Mouse (Mus musculus): ENCODE data around the gene Card10. TPM values are rescaled to one million over a fixed set of nuclear protein-coding genes. Genes with fewer than 3 reads are reported as not detected.

Card10 gene
- total RNA-seq, 1 experiment, result 5.0 TPM

DNA sequence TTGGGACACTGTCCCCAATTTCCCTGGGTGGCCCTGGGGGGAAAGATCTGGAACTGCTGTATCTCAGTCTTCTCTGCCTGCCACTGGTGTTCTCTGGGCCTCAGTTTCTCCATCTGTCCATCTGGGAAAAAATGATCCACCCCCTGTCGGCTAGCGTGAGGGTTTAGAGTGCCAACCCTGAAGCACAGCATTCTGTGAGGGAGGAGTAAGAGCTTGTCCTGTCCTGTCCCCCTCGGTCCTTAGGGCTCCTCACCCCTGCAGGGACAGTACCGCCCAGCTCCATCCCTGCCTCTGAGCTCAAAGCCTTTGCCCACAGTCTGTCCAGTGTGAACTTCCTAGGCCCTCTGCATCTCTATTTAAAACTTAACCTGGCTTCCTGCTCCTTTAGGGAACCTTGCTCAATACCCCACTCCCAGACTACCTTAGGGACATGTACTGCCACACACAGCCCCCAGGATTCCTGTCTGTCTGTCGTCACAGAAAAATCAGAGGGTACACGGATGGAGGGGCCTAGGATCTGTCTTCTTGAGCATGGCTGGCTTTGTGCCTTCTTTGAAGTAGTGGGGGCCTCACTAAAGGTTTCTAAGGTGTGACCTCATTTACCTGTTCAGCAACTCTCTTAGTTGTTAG is 38.4 kb upstream of the Card10 start:
- DNase-seq (ENCODE audit: low read depth, low spot score), result no peak
- in situ Hi-C loops (cut with MboI; ENCODE audit: low sequenced_read_pairs in 2 of 2, unreplicated experiment in 2 of 2), result no loop called here
- Histone ChIP-seq H3K36me3 (ENCODE audit: control insufficient read depth, insufficient read depth, low read length, poor library complexity, severe bottlenecking) (no peaks in the 10 kb centered on the region), H3K4me3 (ENCODE audit: insufficient read depth in 1 of 2, low read depth in 1 of 2, low read length in 2 of 2, poor library complexity in 1 of 2, severe bottlenecking in 1 of 2) (no peak overlapping the region), H3K9ac (ENCODE audit: insufficient read depth, low read depth, low read length, poor library complexity, severe bottlenecking) (no peak overlapping the region), H3K4me1 (ENCODE audit: control insufficient read depth in 2 of 2, insufficient read depth in 2 of 2, low read length in 2 of 2, poor library complexity in 1 of 2) (peaks cover 5 to 21% of the 10 kb centered on the region in 2 experiments; a peak in 2 of 4 replicates), H3K9me3 (ENCODE audit: control insufficient read depth, insufficient read depth, low read depth, low read length) (no peaks in the 10 kb centered on the region), H3K27ac (ENCODE audit: insufficient read depth, low read depth, low read length, poor library complexity, severe bottlenecking) (no peak overlapping the region)
- TF ChIP-seq HCFC1 (IDR thresholded peaks at IDR 0.05; ENCODE audit: borderline replicate concordance, insufficient read depth, low read length) (no peak), CHD2 (IDR thresholded peaks at IDR 0.05; ENCODE audit: low read depth, low read length) (no peak), ZNF384 (IDR thresholded peaks at IDR 0.05; ENCODE audit: low read depth, low read length) (no peak), MAFK (IDR thresholded peaks at IDR 0.05; ENCODE audit: insufficient read depth, low read depth, low read length) (no peak), ZC3H11A (IDR thresholded peaks at IDR 0.05; ENCODE audit: borderline replicate concordance, low read depth, low read length) (no peak)

DNA sequence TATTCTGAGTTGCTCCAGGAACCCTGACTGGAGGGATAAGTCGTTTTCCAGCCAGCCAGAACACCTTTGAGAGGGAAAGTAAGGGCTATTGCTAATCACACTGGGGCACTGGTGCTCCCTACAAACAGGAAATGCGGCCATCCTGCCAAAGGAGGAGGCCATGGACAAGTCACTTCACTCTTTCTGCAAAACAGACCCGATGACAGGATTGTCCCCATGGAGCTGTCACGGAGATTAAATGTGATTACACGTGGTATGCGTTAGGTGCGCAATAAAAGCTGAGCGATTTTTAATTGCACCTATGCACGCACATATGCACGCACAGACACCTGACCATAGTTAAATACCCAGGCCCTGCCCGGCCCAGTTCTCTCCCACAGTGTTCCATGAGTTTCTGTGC is 37.9 kb upstream of the Card10 start:
- DNase-seq (ENCODE audit: low read depth, low spot score), result no peak
- Histone ChIP-seq H3K36me3 (ENCODE audit: control insufficient read depth, insufficient read depth, low read length, poor library complexity, severe bottlenecking) (no peaks in the 10 kb centered on the region), H3K9me3 (ENCODE audit: control insufficient read depth, insufficient read depth, low read depth, low read length) (no peaks in the 10 kb centered on the region), H3K27ac (ENCODE audit: insufficient read depth, low read depth, low read length, poor library complexity, severe bottlenecking) (no peak overlapping the region), H3K4me1 (ENCODE audit: control insufficient read depth in 2 of 2, insufficient read depth in 2 of 2, low read length in 2 of 2, poor library complexity in 1 of 2) (peaks cover 5 to 22% of the 10 kb centered on the region in 2 experiments; a peak in 2 of 4 replicates), H3K4me3 (ENCODE audit: insufficient read depth in 1 of 2, low read depth in 1 of 2, low read length in 2 of 2, poor library complexity in 1 of 2, severe bottlenecking in 1 of 2) (no peak overlapping the region), H3K9ac (ENCODE audit: insufficient read depth, low read depth, low read length, poor library complexity, severe bottlenecking) (no peak overlapping the region)
- TF ChIP-seq ZNF384 (IDR thresholded peaks at IDR 0.05; ENCODE audit: low read depth, low read length) (no peak), CHD2 (IDR thresholded peaks at IDR 0.05; ENCODE audit: low read depth, low read length) (no peak), ZC3H11A (IDR thresholded peaks at IDR 0.05; ENCODE audit: borderline replicate concordance, low read depth, low read length) (no peak), HCFC1 (IDR thresholded peaks at IDR 0.05; ENCODE audit: borderline replicate concordance, insufficient read depth, low read length) (no peak), MAFK (IDR thresholded peaks at IDR 0.05; ENCODE audit: insufficient read depth, low read depth, low read length) (no peak)
- in situ Hi-C loops (cut with MboI; ENCODE audit: low sequenced_read_pairs in 2 of 2, unreplicated experiment in 2 of 2), result no loop called here

DNA sequence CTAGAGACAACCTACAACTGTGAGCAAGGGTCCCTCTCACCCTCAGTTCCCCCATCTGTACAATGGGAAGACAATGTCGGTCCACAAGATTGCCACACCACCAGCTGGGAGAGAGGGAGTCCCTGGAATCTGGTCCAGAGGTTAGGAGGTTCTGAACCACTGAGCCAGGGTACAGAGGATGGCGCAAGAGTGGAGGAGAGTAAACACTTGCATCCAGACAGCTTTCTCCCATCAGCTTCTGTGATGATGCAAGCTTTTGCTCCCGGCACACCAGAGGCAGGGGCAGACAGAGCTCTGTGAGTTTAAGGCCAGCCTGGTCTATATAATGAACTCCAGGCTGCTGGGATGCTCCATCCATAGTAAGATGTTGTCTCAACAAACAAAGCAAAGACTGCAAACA is 37.4 kb upstream of the Card10 start:
- Histone ChIP-seq H3K36me3 (ENCODE audit: control insufficient read depth, insufficient read depth, low read length, poor library complexity, severe bottlenecking) (no peaks in the 10 kb centered on the region), H3K4me1 (ENCODE audit: control insufficient read depth in 2 of 2, insufficient read depth in 2 of 2, low read length in 2 of 2, poor library complexity in 1 of 2) (peaks cover 5 to 19% of the 10 kb centered on the region in 2 experiments; a peak in 3 of 4 replicates), H3K27ac (ENCODE audit: insufficient read depth, low read depth, low read length, poor library complexity, severe bottlenecking) (no peak overlapping the region), H3K9ac (ENCODE audit: insufficient read depth, low read depth, low read length, poor library complexity, severe bottlenecking) (no peak overlapping the region), H3K4me3 (ENCODE audit: insufficient read depth in 1 of 2, low read depth in 1 of 2, low read length in 2 of 2, poor library complexity in 1 of 2, severe bottlenecking in 1 of 2) (no peak overlapping the region), H3K9me3 (ENCODE audit: control insufficient read depth, insufficient read depth, low read depth, low read length) (no peaks in the 10 kb centered on the region)
- no peak for DNase-seq (ENCODE audit: low read depth, low spot score)
- in situ Hi-C loops (cut with MboI; ENCODE audit: low sequenced_read_pairs in 2 of 2, unreplicated experiment in 2 of 2), result no loop called here
- no peak for TF ChIP-seq HCFC1 (IDR thresholded peaks at IDR 0.05; ENCODE audit: borderline replicate concordance, insufficient read depth, low read length)
- no peak for TF ChIP-seq CHD2 (IDR thresholded peaks at IDR 0.05; ENCODE audit: low read depth, low read length)
- no peak for TF ChIP-seq ZC3H11A (IDR thresholded peaks at IDR 0.05; ENCODE audit: borderline replicate concordance, low read depth, low read length)

DNA sequence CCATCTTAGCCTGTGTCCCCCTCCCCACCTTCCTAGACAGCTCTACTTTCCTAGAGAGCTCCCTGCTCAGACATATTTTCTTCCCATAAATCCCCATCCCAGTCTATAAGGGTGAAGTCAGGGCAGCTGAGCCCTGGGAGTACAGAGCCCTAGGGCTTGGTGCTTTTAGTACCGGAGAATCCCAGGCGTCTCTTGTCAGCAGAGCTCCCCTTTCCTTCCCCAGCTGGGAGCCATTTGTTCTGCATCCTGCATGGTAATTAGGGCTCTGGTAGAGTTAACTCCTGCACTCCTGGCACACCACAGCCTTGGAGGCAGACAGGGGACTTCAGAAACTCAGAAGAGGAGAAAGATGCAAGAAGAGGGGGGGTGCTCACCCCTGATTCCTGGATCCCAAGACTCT is 36.9 kb upstream of the Card10 start:
- no peak overlapping the region for H3K27ac ChIP-seq (ENCODE audit: insufficient read depth, low read depth, low read length, poor library complexity, severe bottlenecking)
- DNase-seq (ENCODE audit: low read depth, low spot score), result no peak
- in situ Hi-C loops (cut with MboI; ENCODE audit: low sequenced_read_pairs in 2 of 2, unreplicated experiment in 2 of 2), result no loop called here
- H3K9ac ChIP-seq (ENCODE audit: insufficient read depth, low read depth, low read length, poor library complexity, severe bottlenecking), result no peak overlapping the region
- H3K4me1 ChIP-seq (ENCODE audit: control insufficient read depth in 2 of 2, insufficient read depth in 2 of 2, low read length in 2 of 2, poor library complexity in 1 of 2), result peaks cover 5 to 19% of the 10 kb centered on the region in 2 experiments; a peak in 3 of 4 replicates
- H3K9me3 ChIP-seq (ENCODE audit: control insufficient read depth, insufficient read depth, low read depth, low read length), result no peaks in the 10 kb centered on the region
- TF ChIP-seq HCFC1 (IDR thresholded peaks at IDR 0.05; ENCODE audit: borderline replicate concordance, insufficient read depth, low read length), result no peak
- no peak for TF ChIP-seq ZNF384 (IDR thresholded peaks at IDR 0.05; ENCODE audit: low read depth, low read length)
- TF ChIP-seq ZC3H11A (IDR thresholded peaks at IDR 0.05; ENCODE audit: borderline replicate concordance, low read depth, low read length), result no peak
- no peak for TF ChIP-seq MAFK (IDR thresholded peaks at IDR 0.05; ENCODE audit: insufficient read depth, low read depth, low read length)
- H3K36me3 ChIP-seq (ENCODE audit: control insufficient read depth, insufficient read depth, low read length, poor library complexity, severe bottlenecking), result no peaks in the 10 kb centered on the region
- no peak overlapping the region for H3K4me3 ChIP-seq (ENCODE audit: insufficient read depth in 1 of 2, low read depth in 1 of 2, low read length in 2 of 2, poor library complexity in 1 of 2, severe bottlenecking in 1 of 2)
